Comparison of ENCODE assay signal across 8 mouse cellular contexts in the genomic region with DNA sequence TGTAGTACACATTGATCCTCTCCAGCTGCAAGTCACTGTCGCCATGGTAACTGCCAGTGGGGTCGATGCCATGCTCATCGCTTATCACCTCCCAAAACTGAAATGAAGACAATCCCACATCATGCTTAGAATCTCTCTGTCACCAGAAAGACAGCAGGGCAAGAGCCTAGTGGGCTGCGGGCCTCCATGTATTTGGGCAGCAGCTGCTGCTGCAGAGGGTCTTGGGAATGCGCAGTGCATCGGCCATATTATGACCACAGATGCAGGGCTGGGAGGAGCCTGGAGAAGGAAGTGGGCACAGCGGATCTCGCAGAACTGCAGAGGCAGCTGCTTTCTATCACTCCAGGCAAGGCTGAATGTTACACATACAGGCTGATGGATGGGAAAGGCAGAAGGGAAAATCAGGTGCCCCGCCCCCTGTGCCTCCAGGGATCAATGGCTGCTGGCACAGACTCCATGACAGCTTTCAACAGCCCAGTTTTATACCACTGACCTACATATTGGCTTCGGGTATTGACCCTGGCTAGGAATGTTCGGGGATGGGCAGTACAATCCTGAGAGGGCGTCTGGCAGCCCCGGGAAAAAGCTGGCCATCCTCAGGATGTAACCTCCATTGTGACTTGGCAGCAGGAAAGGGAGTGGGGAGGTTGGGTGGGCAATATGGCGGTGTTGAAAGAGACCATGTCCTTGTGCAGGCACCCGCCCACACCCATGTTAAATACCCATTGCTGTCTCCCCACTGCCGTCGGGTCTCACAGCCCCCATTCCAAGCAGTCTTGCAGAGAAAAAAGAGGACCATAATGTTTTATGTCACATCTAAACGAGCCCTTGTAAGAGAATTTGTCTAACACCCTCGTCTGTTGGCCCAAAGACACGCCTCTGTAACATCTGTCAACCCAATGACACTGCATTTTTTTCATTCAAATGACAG. TPM values are rescaled to one million over a fixed set of nuclear protein-coding genes. Genes with fewer than 3 reads are reported as not detected.
DNase-seq lines count a peak whose midpoint lies in the region; ATAC-seq and TF ChIP-seq lines count a peak whose summit lies in the region.

No protein-coding gene starts in this region.

- peak overlapping the region; percentile 89 for H3K4me2 ChIP-seq in hindbrain, embryonic 11.5 days (replicated peaks; ENCODE audit: low read depth, low read length)
- peak overlapping the region; percentile 80 for H3K4me2 ChIP-seq in stomach, postnatal 0 days (replicated peaks; ENCODE audit: low read depth)

- no peak for TF ChIP-seq EP300 in stomach, postnatal 0 days (optimal IDR thresholded peaks at IDR 0.05)

- WGBS in forebrain, embryonic 10.5 days = 73% methylated on average over 20 of the region's 20 CpGs
- 49% methylated on average over 20 of the region's 20 CpGs for WGBS in hindbrain, embryonic 11.5 days
- WGBS in midbrain, embryonic 10.5 days = 60% methylated on average over 20 of the region's 20 CpGs
- 30% methylated on average over 20 of the region's 20 CpGs for WGBS in stomach, postnatal 0 days

- H3K9ac ChIP-seq in hindbrain, embryonic 11.5 days (ENCODE audit: low read depth, low read length) = peak overlapping the region; percentile 77
- peak overlapping the region; percentile 86 for H3K9ac ChIP-seq in stomach, postnatal 0 days (ENCODE audit: low read length)

- peaks cover 16% of the 10 kb centered on the region for H3K36me3 ChIP-seq in forebrain, embryonic 10.5 days (replicated peaks)
- no peaks in the 10 kb centered on the region for H3K36me3 ChIP-seq in hindbrain, embryonic 11.5 days (ENCODE audit: control insufficient read depth, insufficient read depth, low read length)
- peaks cover 22% of the 10 kb centered on the region for H3K36me3 ChIP-seq in midbrain, embryonic 10.5 days
- H3K36me3 ChIP-seq in stomach, postnatal 0 days (ENCODE audit: control insufficient read depth, insufficient read depth, low read length) = no peaks in the 10 kb centered on the region

- no peak for TF ChIP-seq CTCF in brain, embryonic 14.5 days (IDR thresholded peaks at IDR 0.05; ENCODE audit: borderline replicate concordance, extremely low read depth, insufficient read depth, insufficient read length)
- TF ChIP-seq CTCF in stomach, postnatal 0 days (IDR thresholded peaks at IDR 0.05; ENCODE audit: low read depth) = no peak

- H3K4me3 ChIP-seq in forebrain, embryonic 10.5 days = peak overlapping the region; percentile 74
- H3K4me3 ChIP-seq in hindbrain, embryonic 11.5 days (ENCODE audit: low read depth, low read length) = peak overlapping the region; percentile 77
- H3K4me3 ChIP-seq in midbrain, embryonic 10.5 days = peak overlapping the region; percentile 83
- H3K4me3 ChIP-seq in stomach, postnatal 0 days (ENCODE audit: low read depth, low read length) = peak overlapping the region; percentile 80

- no peaks in the 10 kb centered on the region for H3K9me3 ChIP-seq in forebrain, embryonic 10.5 days
- no peaks in the 10 kb centered on the region for H3K9me3 ChIP-seq in hindbrain, embryonic 11.5 days (ENCODE audit: control insufficient read depth, low read length)
- no peaks in the 10 kb centered on the region for H3K9me3 ChIP-seq in midbrain, embryonic 10.5 days (replicated peaks)
- no peaks in the 10 kb centered on the region for H3K9me3 ChIP-seq in stomach, postnatal 0 days (ENCODE audit: control insufficient read depth, low read length)

- peak overlapping the region; percentile 8; the same call in 1 of the 2 replicates for H3K27ac ChIP-seq in forebrain, embryonic 10.5 days
- peak overlapping the region; percentile 76 for H3K27ac ChIP-seq in hindbrain, embryonic 11.5 days (ENCODE audit: low read depth, low read length)
- peak overlapping the region; percentile 88 for H3K27ac ChIP-seq in midbrain, embryonic 10.5 days (replicated peaks)
- H3K27ac ChIP-seq in stomach, postnatal 0 days (replicated peaks) = peak overlapping the region; percentile 49; the same call in 1 of the 2 replicates

- intact Hi-C loops in left cerebral cortex, postnatal 36 days (cut with DNase I) = loop anchor here (1.0 to 2.0 kb wide), 2 partner anchors 54 to 77 kb away; a partner anchor contains a TSS

- H3K4me1 ChIP-seq in forebrain, embryonic 10.5 days = peaks cover 38% of the 10 kb centered on the region
- H3K4me1 ChIP-seq in hindbrain, embryonic 11.5 days (replicated peaks; ENCODE audit: control insufficient read depth, insufficient read depth, low read length) = 0 out of 2 replicates have a peak, but pooled peaks cover 3% of the 10 kb centered on the region
- H3K4me1 ChIP-seq in midbrain, embryonic 10.5 days = peaks cover 56% of the 10 kb centered on the region
- peaks cover 5% of the 10 kb centered on the region; the same call in 1 of the 2 replicates for H3K4me1 ChIP-seq in stomach, postnatal 0 days (replicated peaks; ENCODE audit: control insufficient read depth, insufficient read depth)

- ATAC-seq in hindbrain, embryonic 11.5 days (ENCODE audit: low FRiP score) = peak; percentile 68
- ATAC-seq in stomach, postnatal 0 days (ENCODE audit: low FRiP score, low TSS enrichment) = no peak

- H3K27me3 ChIP-seq in forebrain, embryonic 10.5 days (ENCODE audit: poor library complexity, severe bottlenecking) = peaks cover 34% of the 10 kb centered on the region
- no peaks in the 10 kb centered on the region for H3K27me3 ChIP-seq in hindbrain, embryonic 11.5 days (ENCODE audit: control insufficient read depth, insufficient read depth, low read length)
- peaks cover 25% of the 10 kb centered on the region for H3K27me3 ChIP-seq in midbrain, embryonic 10.5 days (ENCODE audit: low read depth, poor library complexity, severe bottlenecking)
- no peaks in the 10 kb centered on the region for H3K27me3 ChIP-seq in stomach, postnatal 0 days (ENCODE audit: control insufficient read depth, insufficient read depth, low read length)

- peak; percentile 39 for DNase-seq in kidney, adult 18-20 months
- DNase-seq in kidney, adult 11 months = no peak
- DNase-seq in brain, embryonic 14.5 days (ENCODE audit: low read depth) = peak; percentile 79
- DNase-seq in forebrain, embryonic 10.5 days (ENCODE audit: extremely low spot score, low spot score) = no peak
- DNase-seq in hindbrain, embryonic 11.5 days (ENCODE audit: low spot score) = peak; percentile 61
- peak; percentile 50 to 65 for DNase-seq in left cerebral cortex, postnatal 36 days (ENCODE audit: low spot score in 2 of 2)
- DNase-seq in midbrain, embryonic 10.5 days (ENCODE audit: low spot score) = peak; percentile 71
- DNase-seq in stomach, postnatal 0 days (ENCODE audit: low spot score) = peak; percentile 37

- 0 out of 2 replicates have a peak, but pooled peaks have one; percentile 11 for TF ChIP-seq POLR2A in brain, embryonic 14.5 days (IDR thresholded peaks at IDR 0.05; ENCODE audit: borderline replicate concordance, extremely low read depth, insufficient read depth, insufficient read length, poor library complexity, severe bottlenecking)

RNA-seq across cellular contexts. Expression of a gene that starts 1.0 kb away (rescaled TPM):
- 3,454 and 3,966 TPM in 2 replicates for polyA plus RNA-seq in brain, embryonic 14.5 days (2012; rRNA removed)
- polyA plus RNA-seq in forebrain, embryonic 10.5 days (2016; fragmentation: Nextera tagmentation; extraction: Ambion mirVana) = 79.2 and 98.2 TPM in 2 replicates
- polyA plus RNA-seq in hindbrain, embryonic 11.5 days (2014; fragmentation: Nextera tagmentation; extraction: Ambion mirVana) = 422 and 447 TPM in 2 replicates
- total RNA-seq in left cerebral cortex, postnatal 36 days (2021) = 100 to 1,000 TPM; 839 to 952 TPM
- 242 and 377 TPM in 2 replicates for polyA plus RNA-seq in midbrain, embryonic 10.5 days (2016; fragmentation: Nextera tagmentation; extraction: Ambion mirVana)
- 187 and 196 TPM in 2 replicates for polyA plus RNA-seq in stomach, postnatal 0 days (2015; fragmentation: Nextera tagmentation; extraction: Ambion mirVana)

RNA-seq across cellular contexts. Expression of a gene that starts 39.4 kb away (rescaled TPM):
- polyA plus RNA-seq in brain, embryonic 14.5 days (2012; rRNA removed) = 27.7 and 31.5 TPM in 2 replicates
- polyA plus RNA-seq in forebrain, embryonic 10.5 days (2016; fragmentation: Nextera tagmentation; extraction: Ambion mirVana) = 33.6 and 35.1 TPM in 2 replicates
- 30.3 and 31.1 TPM in 2 replicates for polyA plus RNA-seq in hindbrain, embryonic 11.5 days (2014; fragmentation: Nextera tagmentation; extraction: Ambion mirVana)
- 10 to 100 TPM; 39.7 to 40.5 TPM for total RNA-seq in left cerebral cortex, postnatal 36 days (2021)
- 31.6 and 31.8 TPM in 2 replicates for polyA plus RNA-seq in midbrain, embryonic 10.5 days (2016; fragmentation: Nextera tagmentation; extraction: Ambion mirVana)
- 36.9 and 37.2 TPM in 2 replicates for polyA plus RNA-seq in stomach, postnatal 0 days (2015; fragmentation: Nextera tagmentation; extraction: Ambion mirVana)

RNA-seq across cellular contexts. Expression of a gene that starts 53.4 kb away (rescaled TPM):
- 7,416 and 8,191 TPM in 2 replicates for polyA plus RNA-seq in brain, embryonic 14.5 days (2012; rRNA removed)
- 137 and 151 TPM in 2 replicates for polyA plus RNA-seq in forebrain, embryonic 10.5 days (2016; fragmentation: Nextera tagmentation; extraction: Ambion mirVana)
- polyA plus RNA-seq in hindbrain, embryonic 11.5 days (2014; fragmentation: Nextera tagmentation; extraction: Ambion mirVana) = 318 and 341 TPM in 2 replicates
- 100 to 1,000 TPM; 174 to 183 TPM for total RNA-seq in left cerebral cortex, postnatal 36 days (2021)
- polyA plus RNA-seq in midbrain, embryonic 10.5 days (2016; fragmentation: Nextera tagmentation; extraction: Ambion mirVana) = 202 and 279 TPM in 2 replicates
- 13.4 and 14.6 TPM in 2 replicates for polyA plus RNA-seq in stomach, postnatal 0 days (2015; fragmentation: Nextera tagmentation; extraction: Ambion mirVana)

Comparison
In these comparisons a context has a peak if more than half of its experiments do, and no peak if none do; other contexts are left out.
1. DNase-seq: peak in kidney, adult 18-20 months (single experiment), brain, embryonic 14.5 days (single experiment), hindbrain, embryonic 11.5 days (single experiment), left cerebral cortex, postnatal 36 days (2 of 2), midbrain, embryonic 10.5 days (single experiment) and stomach, postnatal 0 days (single experiment); none in kidney, adult 11 months (single experiment) and forebrain, embryonic 10.5 days (single experiment).
2. H3K27ac ChIP-seq: peak in every context shown above with its lines; median percentile 88 in midbrain, embryonic 10.5 days; 76 in hindbrain, embryonic 11.5 days; 49 in stomach, postnatal 0 days; 8 in forebrain, embryonic 10.5 days.
3. RNA of a gene that starts 53.4 kb away (polyA plus RNA-seq): 7,416 to 8,191 TPM in brain, embryonic 14.5 days; 318 to 341 TPM in hindbrain, embryonic 11.5 days, 202 to 279 TPM in midbrain, embryonic 10.5 days, 137 to 151 TPM in forebrain, embryonic 10.5 days and 13.4 to 14.6 TPM in stomach, postnatal 0 days; every median in the first group is over 10 times any median in the second.
4. Peak in every context shown above with its lines, with median percentiles within 50 percentile points of each other: H3K4me3 ChIP-seq.